Mouse (Mus musculus): ENCODE measurements around the gene Smagp. TPM values are rescaled to one million over a fixed set of nuclear protein-coding genes. Genes with fewer than 3 reads are reported as not detected.
A peak's percentile ranks its signal among the peaks of the same experiment; 100 is the strongest.
"Not testable (repeated sequence)": the region's sequence is repeated elsewhere in the genome, so short reads cannot be mapped to it uniquely, and the experiment has no call there.

Gene Smagp
- polyA plus RNA-seq, 1 experiment from 2014 or later = 11.7 TPM

- in situ Hi-C loops (cut with MboI; ENCODE audit: low pct_unique_long_range_greater_than_20kb) = no loop called here
- CTCF ChIA-PET = no interaction called here
- no peak for TF ChIP-seq CTCF (IDR thresholded peaks at IDR 0.05)
- DNase-seq (ENCODE audit: low read depth, low spot score) (no peak), ATAC-seq (peak; percentile 57)
- POLR2A ChIA-PET = interaction anchor here (1.4 kb wide), 1 partner anchor 77 kb away, joined by 13 read pairs; no protein-coding TSS in a partner anchor
- no peaks in the 10 kb centered on the region for H3K27me3 ChIP-seq
These were observed 20.9 kb downstream of the Smagp start for GRCm38 (mm10) chr15:100615825-100616220.

- TF ChIP-seq CTCF (IDR thresholded peaks at IDR 0.05) = no peak
- DNase-seq (ENCODE audit: low read depth, low spot score) (peak; percentile 81), ATAC-seq (peak; percentile 75)
- ChIA-PET POLR2A (interaction anchor here (1.4 kb wide), 1 partner anchor 77 kb away, joined by 13 read pairs; no protein-coding TSS in a partner anchor), CTCF (interaction anchor here (1.2 kb wide), 1 partner anchor 77 kb away, joined by 4 read pairs; no protein-coding TSS in a partner anchor)
- no peaks in the 10 kb centered on the region for H3K27me3 ChIP-seq
- in situ Hi-C loops (cut with MboI; ENCODE audit: low pct_unique_long_range_greater_than_20kb) = loop anchor here (5.0 kb wide), 2 partner anchors 83 to 153 kb away; no protein-coding TSS in a partner anchor
These were observed 21.5 kb downstream of the Smagp start, which contains the start of gene Dazap2 for GRCm38 (mm10) chr15:100614996-100615824. Gene Dazap2 (plus strand): TSS chr15:100615349.

GRCm38 (mm10) chr15:100614218-100614995 is 22.3 kb downstream of the Smagp start:
- DNase-seq (ENCODE audit: low read depth, low spot score) (no peak), ATAC-seq (no peak)
- no peaks in the 10 kb centered on the region for H3K27me3 ChIP-seq
- in situ Hi-C loops (cut with MboI; ENCODE audit: low pct_unique_long_range_greater_than_20kb) = loop anchor here (5.0 kb wide), 2 partner anchors 82 to 152 kb away; no protein-coding TSS in a partner anchor
- ChIA-PET POLR2A (interaction anchor here (0.5 to 1.4 kb wide), 4 partner anchors 15 to 153 kb away, joined by 3 to 13 read pairs (median 4); partner anchors contain the start of gene Pou6f1), CTCF (interaction anchor here (1.0 to 1.2 kb wide), 3 partner anchors 76 to 148 kb away, joined by 3 to 7 read pairs (median 4); no protein-coding TSS in a partner anchor)
- no peak for TF ChIP-seq CTCF (IDR thresholded peaks at IDR 0.05)

GRCm38 (mm10) chr15:100613584-100613983 is 23.2 kb downstream of the Smagp start:
- CTCF ChIA-PET = interaction anchor here (1.0 to 1.8 kb wide), 4 partner anchors 63 to 150 kb away, joined by 3 to 7 read pairs (median 6); no protein-coding TSS in a partner anchor
- DNase-seq (ENCODE audit: low read depth, low spot score) = no peak
- no peaks in the 10 kb centered on the region for H3K27me3 ChIP-seq
- no peak for TF ChIP-seq CTCF (IDR thresholded peaks at IDR 0.05)
- in situ Hi-C loops (cut with MboI; ENCODE audit: low pct_unique_long_range_greater_than_20kb) = loop anchor here (5.0 kb wide), 2 partner anchors 81 to 151 kb away; no protein-coding TSS in a partner anchor
- POLR2A ChIA-PET = interaction anchor here (0.5 to 0.8 kb wide), 3 partner anchors 14 to 152 kb away, joined by 3 to 5 read pairs (median 4); partner anchors contain the start of gene Pou6f1
- ATAC-seq = no peak

- in situ Hi-C loops (cut with MboI; ENCODE audit: low pct_unique_long_range_greater_than_20kb) = loop anchor here (5.0 kb wide), 2 partner anchors 80 to 150 kb away; no protein-coding TSS in a partner anchor
- ChIA-PET POLR2A (no interaction called here), CTCF (interaction anchor here (0.6 to 2.0 kb wide), 10 partner anchors 10 to 161 kb away, joined by 3 to 7 read pairs (median 4); no protein-coding TSS in a partner anchor)
- no peaks in the 10 kb centered on the region for H3K27me3 ChIP-seq
- DNase-seq (ENCODE audit: low read depth, low spot score) (no peak), ATAC-seq (no peak)
- no peak for TF ChIP-seq CTCF (IDR thresholded peaks at IDR 0.05)
These were observed 24.3 kb downstream of the Smagp start for GRCm38 (mm10) chr15:100612432-100612831.

GRCm38 (mm10) chr15:100611951-100612350 is 24.8 kb downstream of the Smagp start:
- no peak for DNase-seq (ENCODE audit: low read depth, low spot score)
- ChIA-PET CTCF (interaction anchor here (0.8 to 2.0 kb wide), 9 partner anchors 10 to 160 kb away, joined by 3 to 7 read pairs (median 4); no protein-coding TSS in a partner anchor), POLR2A (no interaction called here)
- in situ Hi-C loops (cut with MboI; ENCODE audit: low pct_unique_long_range_greater_than_20kb) = loop anchor here (5.0 kb wide), 2 partner anchors 80 to 150 kb away; no protein-coding TSS in a partner anchor
- no peak for TF ChIP-seq CTCF (IDR thresholded peaks at IDR 0.05)
- no peak for ATAC-seq
- H3K27me3 ChIP-seq = no peaks in the 10 kb centered on the region

- ATAC-seq; POLR2A ChIA-PET; DNase-seq (ENCODE audit: low read depth, low spot score); in situ Hi-C loops (cut with MboI; ENCODE audit: low pct_unique_long_range_greater_than_20kb); H3K27me3 ChIP-seq: not testable (repeated sequence)
- CTCF ChIA-PET = interaction anchor here (0.8 to 2.9 kb wide), 5 partner anchors 31 to 141 kb away, joined by 3 to 6 read pairs (median 3); no protein-coding TSS in a partner anchor
These were observed 30.1 kb downstream of the Smagp start for GRCm38 (mm10) chr15:100606677-100607076.

GRCm38 (mm10) chr15:100601669-100602068 is 35.1 kb downstream of the Smagp start:
- CTCF ChIA-PET = interaction anchor here (1.0 kb wide), 1 partner anchor 11 kb away, joined by 3 read pairs; no protein-coding TSS in a partner anchor
- DNase-seq (ENCODE audit: low read depth, low spot score) (no peak), ATAC-seq (no peak)
- in situ Hi-C loops (cut with MboI; ENCODE audit: low pct_unique_long_range_greater_than_20kb) = no loop called here
- H3K27me3 ChIP-seq = no peaks in the 10 kb centered on the region
- TF ChIP-seq CTCF (IDR thresholded peaks at IDR 0.05) = no peak
- POLR2A ChIA-PET = interaction anchor here (3.4 kb wide), 1 partner anchor 50 kb away, joined by 9 read pairs; the partner anchor contains the start of gene Tfcp2

GRCm38 (mm10) chr15:100600696-100601272 is 36.0 kb downstream of the Smagp start:
- ATAC-seq (no peak), DNase-seq (ENCODE audit: low read depth, low spot score) (no peak)
- in situ Hi-C loops (cut with MboI; ENCODE audit: low pct_unique_long_range_greater_than_20kb) = no loop called here
- CTCF ChIA-PET = no interaction called here
- POLR2A ChIA-PET = interaction anchor here (3.4 kb wide), 1 partner anchor 49 kb away, joined by 9 read pairs; the partner anchor contains the start of gene Tfcp2
- no peaks in the 10 kb centered on the region for H3K27me3 ChIP-seq
- TF ChIP-seq CTCF (IDR thresholded peaks at IDR 0.05) = no peak

Measured in Patski (cell line).